Mouse (Mus musculus): Measurements from ENCODE around the gene Blnk.

- TF ChIP-seq POLR2A (IDR thresholded peaks at IDR 0.05; ENCODE audit: control insufficient read depth, low read depth, low read length) (no peak), CTCF (IDR thresholded peaks at IDR 0.05; ENCODE audit: control insufficient read depth, insufficient read depth, insufficient replicate concordance, low read depth, low read length) (no peak)
Observed at GRCm38 (mm10) chr19:41031869-41032268, 37.5 kb upstream of the Blnk start.
